Mouse (Mus musculus): ENCODE results near the gene Sptbn2.

The Sptbn2 gene

DNA sequence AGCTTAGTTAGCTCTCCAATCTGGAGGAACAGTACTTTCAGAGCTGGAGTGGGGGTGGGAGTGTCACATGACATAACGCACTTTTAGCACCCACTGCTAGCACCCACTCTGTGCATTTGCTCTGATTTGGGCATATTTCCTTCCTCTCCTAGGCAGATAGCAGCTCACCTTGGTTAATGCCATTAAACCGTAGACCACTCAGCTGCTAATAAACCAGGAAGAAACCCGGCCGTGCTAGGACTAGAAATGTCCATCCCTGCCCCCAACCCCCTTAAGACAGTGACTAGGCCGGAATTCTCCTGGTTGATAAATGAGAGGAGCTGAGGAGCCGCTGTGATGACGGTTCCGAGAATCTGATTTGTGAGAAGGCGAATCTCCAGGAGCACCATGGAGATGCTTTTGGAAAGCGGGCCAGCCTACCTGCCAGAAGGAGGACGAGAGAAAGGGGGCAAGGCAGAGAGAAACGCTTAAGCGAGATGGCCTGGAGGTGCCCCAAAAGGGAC is at the start of gene Sptbn2:
Gene Sptbn2, plus strand, starts transcription at position 70 of the 503 bp plus-strand sequence.
- DNase-seq (ENCODE audit: low read depth, low spot score), result peak; percentile 51

DNA sequence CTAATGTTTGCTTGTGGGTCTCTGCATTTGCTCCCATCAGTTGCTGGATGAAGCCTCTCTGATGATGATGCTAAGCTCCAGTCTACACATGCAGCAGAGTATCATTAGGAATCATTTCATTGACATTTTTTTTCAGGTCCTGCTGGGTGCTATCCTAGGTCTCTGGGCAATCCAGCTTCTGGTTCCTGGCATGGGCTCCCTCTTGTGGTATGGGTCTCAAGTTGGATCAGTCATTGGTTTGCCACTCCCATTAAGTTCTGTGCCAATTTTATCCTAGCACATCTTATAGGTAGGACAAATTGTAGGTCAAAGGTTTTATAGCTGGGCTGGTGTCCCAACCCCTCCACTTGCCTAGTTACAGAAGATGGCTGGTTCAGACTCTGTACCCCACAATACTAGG is 44.2 kb upstream of the Sptbn2 start:
- DNase-seq (ENCODE audit: low read depth, low spot score), result no peak

DNA sequence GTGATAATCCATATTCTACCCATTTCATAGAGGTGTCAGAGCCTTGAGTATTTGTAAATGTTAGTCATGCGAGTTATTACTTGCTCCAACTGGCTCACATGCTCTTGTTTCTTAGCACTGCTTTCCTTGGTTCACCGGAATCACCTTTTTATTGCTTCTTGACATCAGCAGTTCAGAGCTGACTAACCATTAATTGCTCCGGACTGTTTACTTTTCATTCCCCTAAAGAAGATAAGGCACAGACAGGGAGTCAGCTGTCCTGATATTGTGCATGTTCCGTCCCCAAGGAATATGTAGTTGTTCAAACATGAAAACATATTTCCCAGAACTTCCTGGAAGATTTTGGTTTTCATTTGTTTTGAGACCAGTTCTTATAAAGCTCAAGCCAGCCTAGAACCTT is 40.2 kb upstream of the Sptbn2 start:
- DNase-seq (ENCODE audit: low read depth, low spot score), result no peak

DNA sequence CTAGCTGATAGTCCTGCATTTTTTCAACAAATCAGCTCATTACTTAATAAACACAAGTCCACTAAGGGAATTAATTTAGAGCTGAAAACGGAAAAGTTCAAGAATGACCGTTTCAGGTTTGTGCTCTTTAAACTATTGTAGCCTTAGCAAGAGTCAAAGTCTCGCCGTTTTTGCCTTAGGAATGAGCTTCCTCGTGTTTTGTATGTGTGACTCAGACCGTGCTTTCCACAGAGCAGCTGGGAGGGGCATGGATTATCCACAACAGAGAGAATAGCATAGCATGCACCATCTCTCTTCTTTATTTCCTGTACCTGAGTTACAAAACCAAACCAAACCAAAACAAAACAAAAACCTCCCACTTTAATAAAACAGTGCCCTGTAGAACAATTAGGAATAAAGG is 38.6 kb upstream of the Sptbn2 start:
- DNase-seq (ENCODE audit: low read depth, low spot score), result no peak

DNA sequence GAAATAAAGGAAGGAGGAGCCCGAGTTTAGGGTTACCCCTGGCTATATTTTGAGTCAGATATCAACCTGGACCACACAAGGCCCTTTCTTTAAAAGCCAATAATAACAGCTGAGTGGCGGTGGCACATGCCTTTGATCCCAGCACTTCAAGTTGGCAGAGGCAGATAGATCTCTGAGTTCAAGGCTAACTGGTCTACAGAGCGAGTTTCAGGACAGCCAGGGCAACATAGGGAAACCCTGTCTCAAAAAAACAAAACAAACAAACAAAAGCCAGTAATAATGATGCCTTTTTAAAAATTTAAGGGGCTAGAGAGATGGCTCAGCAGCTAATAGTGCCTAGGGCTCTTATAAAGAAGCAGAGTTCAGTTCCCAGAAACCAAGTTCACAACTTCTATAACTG is 16.6 kb upstream of the Sptbn2 start:
- no peak for DNase-seq (ENCODE audit: low read depth, low spot score)

DNA sequence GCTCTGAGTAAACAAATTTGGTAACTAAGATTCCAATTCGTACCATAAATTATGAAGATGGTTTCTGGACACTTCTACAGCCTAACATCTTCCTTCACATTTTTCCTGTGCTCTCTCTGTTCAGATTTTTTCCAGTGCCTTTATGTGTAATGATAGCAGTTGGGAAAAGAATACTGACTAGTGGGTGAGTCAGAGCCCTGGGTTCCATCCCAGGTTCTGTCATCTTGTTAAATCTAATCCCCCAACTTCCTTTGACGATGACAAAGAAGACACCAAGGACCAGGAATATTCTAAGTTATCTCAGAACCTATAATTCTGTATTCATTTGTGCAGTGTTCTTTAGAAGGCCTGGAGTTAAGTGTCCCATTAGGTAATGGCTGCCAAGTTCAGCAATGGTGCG is 13.8 kb upstream of the Sptbn2 start:
- DNase-seq (ENCODE audit: low read depth, low spot score), result no peak

DNA sequence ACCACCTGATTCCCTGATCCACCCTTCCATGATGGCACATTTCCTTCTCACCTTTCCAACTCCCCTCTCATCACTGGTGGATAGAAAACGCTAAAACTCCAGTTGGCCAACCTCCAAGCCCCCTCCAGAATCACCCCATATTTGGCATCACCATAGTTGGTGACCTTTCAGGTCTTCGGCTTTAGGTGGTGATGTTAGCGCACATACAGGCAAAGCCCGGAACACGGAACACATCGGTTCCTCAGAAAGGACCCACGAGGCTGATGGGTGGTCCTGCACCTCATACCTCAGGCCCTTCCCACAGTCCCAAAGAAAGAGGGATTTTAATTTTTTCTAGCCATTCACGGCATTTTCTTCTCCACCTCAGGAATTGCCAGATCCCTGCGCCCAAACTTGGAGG is 13.2 kb upstream of the Sptbn2 start:
- no peak for DNase-seq (ENCODE audit: low read depth, low spot score)

DNA sequence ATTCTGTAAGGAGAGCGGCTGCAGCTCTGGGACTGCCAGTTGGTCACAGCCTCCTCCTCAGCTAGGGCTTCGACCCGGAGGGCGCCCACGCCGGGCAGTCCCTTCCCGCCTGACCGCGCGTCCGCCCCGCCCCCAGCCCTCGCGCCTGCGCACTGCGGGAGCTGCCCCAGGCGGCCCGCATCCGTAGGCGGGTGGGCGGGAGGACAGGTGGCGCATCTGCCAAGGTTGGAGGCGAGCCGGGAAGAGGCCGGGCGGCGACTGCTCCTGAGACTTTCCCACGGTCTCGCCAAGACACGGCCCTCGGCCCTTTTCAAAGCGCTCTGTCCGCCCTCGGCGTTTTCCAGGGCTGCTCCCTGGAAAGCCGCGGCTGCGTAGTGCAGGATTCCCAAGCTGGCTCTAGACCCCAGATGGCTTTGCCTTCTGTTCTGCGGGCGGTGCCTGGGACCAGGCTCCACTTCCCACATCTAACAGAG is 12.7 kb upstream of the Sptbn2 start, which contains the start of gene Gm960:
Gene Gm960, minus strand, starts transcription at position 464 of the 473 bp plus-strand sequence.
- peak; percentile 57 for DNase-seq (ENCODE audit: low read depth, low spot score)

DNA sequence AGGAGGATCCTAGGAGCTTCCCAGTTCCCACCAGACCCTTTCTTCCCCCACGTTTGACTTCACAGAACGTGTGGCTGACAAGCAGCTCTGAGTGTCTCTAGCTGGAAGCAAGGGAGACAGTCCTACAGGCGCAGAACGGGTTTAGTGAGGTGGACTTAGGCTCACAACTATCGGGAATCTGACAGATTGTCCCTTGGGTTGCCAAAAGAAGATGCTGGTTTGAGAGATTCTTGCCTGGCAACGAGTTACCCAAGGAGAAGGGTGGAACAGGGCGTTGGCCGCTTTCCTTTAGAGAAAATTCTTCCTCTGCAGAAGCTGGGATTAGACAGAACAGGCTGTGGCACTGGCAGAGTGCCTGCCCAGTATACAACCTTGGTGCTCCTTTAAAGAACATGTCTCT is 12.1 kb upstream of the Sptbn2 start:
- no peak for DNase-seq (ENCODE audit: low read depth, low spot score)

DNA sequence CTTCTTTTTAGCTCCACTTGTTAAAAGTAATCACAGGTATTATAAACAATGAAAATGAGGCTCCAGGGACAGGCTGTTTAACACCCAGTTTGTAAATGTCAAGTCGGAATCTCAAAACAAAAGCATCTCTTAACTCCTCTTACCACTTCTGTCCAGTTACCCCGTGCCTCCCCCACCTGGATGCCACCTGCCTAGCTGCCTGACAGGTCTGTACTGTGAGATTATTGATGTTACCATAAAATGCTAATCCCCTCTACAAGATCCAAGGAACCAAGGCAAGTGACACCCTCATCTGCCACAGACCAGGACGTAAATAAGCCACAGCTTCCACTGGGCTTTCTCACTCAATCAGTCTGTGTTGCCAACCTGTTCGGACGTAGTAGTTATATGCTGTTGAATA is 11.1 kb upstream of the Sptbn2 start:
- DNase-seq (ENCODE audit: low read depth, low spot score), result no peak

DNA sequence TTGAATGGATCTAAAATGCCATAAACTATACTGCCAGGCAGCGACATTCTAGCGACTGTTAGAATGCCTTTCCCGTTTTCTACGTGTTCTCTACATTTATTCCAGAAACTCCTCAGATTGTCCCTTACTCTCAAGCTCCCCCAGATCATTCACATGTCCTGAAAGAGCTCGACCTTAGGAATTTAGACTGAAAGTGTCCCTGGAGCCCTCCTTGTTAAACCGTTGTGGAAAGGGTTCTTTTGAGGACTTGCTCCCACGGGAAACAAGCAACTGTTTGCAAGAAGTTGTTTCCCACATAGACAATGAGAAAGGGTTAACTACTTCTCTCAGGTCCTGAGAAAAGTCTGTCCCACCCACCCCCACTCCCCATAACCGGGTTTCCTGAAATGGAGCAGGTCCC is 10.3 kb upstream of the Sptbn2 start:
- no peak for DNase-seq (ENCODE audit: low read depth, low spot score)

DNA sequence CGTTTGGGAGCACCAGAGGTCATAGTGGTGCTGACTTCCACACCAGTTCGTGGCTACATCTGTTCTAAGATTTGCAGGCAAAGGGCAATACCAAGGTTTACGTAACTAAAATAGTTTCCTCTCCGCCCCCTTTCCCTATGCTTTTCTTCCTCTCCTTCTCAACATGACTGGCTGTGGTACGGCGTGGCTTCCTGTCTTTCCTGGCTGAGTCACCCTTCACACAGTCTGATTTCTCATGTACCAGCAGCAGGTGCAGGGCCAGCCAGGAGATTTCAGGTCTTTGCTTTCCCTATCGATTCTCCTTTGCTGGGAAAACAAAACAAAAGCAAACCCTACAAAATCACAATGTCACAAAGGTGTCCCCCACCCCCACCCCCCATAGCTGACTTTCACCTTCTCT is 9.7 kb upstream of the Sptbn2 start:
- DNase-seq (ENCODE audit: low read depth, low spot score), result no peak

DNA sequence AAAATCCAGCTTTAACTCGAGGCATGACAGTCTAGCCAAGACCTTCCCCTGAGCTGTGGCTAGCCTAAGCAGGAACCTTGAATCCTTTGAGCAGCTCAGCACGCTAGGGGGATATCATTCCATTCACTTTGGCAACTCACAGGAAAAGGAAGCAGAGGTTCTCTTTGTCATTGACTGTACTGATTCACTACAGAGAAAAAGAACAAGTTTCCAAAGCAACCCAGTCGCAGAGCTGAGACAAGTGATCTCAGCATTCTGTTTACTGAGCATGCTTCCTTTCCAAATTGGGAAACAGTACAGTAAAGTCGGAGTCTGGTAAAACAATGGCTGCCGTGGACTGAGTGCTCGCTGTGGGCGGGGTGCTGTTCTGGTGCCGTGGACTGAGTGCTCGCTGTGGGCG is 2.2 kb upstream of the Sptbn2 start:
- DNase-seq (ENCODE audit: low read depth, low spot score), result no peak

DNA sequence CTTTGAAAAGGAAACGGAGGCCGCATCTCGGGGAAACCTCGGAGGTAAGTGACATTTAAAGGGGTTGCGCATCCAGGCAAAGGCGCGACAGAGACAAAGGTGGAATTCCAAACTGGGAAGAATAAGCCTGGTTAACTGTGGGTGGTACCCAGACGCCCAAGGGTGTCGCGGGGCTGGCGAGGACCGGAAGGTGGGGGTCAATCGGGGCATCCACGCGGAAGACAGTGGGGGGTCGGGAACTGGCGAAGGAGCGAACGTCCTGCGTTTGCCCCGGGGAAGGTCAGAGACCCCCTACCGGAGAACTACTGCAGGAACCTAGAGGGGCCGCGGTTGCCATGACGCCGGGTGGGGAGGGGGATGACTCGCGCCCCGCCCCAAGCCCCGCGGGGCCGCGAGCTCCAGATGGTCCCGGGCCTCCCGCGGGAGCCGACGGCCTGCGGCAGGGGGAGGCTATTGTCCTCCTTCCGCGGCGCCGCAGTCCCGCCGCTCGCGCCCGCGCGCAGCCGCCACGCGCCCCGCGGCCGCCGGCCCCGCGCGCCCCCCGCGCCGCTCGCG is 711 bp downstream of the Sptbn2 start:
- DNase-seq (ENCODE audit: low read depth, low spot score), result no peak

DNA sequence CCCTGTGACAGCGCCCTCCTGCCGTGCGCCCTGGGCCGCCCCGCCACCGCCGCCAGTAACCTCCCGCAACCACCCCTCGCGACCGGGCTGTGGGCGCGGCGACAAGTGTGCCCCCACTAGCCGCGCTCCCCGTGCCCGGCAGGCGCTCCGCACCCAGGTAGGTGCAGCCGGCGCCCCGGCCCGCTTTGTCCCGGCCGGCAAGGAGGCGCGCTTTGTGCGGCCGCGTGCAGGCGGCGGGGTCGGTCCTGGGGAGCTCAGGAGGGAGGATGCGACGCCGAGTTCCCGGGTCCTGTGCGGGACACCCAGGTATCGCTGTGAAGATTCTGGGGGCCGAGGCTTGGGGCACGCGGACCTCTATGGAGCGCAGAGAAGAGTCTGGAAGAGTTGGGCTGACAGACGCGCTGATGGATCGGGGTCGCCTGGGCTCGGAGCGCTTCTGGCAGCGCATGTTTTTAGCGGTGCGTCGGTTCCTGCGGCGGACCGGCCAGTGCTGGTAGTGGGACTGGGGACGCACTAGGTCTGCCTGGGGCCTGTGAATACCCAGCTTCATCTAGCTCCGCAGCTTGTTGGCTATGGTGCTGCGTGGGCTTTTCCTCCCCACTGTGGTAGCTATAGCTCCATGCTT is 1.3 kb downstream of the Sptbn2 start:
- DNase-seq (ENCODE audit: low read depth, low spot score), result no peak

DNA sequence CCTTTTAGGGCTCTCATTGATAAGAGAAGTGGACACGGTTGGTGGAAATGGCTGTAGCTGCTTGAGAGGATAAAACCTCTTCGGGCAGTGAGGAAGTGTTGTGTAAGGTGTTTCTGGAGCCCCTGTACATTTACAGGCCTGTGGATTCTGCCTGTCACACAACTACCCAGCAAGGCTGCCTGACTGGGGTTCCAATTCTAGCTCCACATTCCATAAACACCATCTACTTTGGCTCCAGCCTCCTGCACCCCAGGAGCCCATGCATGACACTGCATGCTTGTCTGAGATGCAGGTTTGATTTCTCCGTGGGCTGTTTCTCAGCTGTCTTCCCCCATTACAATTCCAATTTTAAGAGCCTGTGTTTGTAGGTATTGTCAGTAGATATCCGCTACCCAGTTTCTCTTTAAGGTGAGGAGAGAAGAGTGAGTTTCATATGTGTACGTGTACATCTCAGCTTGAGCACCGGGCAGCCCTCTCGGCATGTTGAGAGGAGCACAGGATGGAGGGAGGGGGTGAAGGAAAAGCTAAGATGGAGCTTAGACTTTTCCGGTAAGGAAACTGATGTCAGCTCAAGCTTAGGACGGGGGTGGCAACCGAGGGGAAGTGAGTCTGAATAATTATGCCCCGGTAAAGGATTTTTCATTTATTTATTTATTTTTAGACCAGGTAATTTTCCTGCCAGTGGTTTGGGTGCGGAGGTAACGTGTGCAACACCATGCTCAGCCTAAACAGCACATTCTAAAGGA is 2.0 kb downstream of the Sptbn2 start:
- no peak for DNase-seq (ENCODE audit: low read depth, low spot score)

DNA sequence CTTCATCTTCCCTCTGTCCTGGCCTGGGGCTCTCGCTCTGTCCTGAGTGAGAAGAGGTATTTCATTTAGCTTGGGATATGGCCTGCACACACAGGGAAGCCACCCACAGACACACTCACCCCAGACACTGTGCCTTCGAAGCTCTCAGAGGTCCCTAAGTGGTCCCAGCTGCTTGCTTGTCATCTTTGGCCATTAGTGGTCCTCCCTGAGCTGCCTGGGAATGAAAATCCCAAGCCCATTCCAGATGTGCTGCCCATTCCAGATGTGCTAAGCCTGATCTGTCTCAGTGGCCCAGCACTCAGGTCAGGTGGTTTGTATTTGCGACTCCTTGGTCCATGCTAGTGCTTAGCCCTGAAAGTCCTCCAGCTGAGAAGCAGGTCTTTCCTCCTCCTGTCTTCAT is 2.9 kb downstream of the Sptbn2 start:
- DNase-seq (ENCODE audit: low read depth, low spot score), result no peak

DNA sequence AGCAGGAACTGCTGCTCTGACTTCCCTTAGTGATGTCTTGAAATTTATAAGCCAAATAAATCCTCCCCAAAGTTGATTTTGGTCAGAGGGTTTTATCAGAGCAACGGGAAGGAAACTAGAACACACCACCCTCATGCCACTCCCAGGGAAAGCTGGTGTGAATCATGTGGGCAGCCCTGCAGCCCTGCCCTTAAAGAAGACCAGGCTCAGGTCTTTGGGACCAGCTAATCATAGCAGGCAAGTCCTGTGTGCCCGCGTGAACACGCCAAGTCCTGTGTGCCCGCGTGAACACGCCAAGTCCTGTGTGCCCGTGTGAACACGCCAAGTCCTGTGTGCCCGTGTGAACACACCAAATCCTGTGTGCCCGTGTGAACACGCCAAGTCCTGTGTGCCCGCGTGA is 5.8 kb downstream of the Sptbn2 start:
- no peak for DNase-seq (ENCODE audit: low read depth, low spot score)

DNA sequence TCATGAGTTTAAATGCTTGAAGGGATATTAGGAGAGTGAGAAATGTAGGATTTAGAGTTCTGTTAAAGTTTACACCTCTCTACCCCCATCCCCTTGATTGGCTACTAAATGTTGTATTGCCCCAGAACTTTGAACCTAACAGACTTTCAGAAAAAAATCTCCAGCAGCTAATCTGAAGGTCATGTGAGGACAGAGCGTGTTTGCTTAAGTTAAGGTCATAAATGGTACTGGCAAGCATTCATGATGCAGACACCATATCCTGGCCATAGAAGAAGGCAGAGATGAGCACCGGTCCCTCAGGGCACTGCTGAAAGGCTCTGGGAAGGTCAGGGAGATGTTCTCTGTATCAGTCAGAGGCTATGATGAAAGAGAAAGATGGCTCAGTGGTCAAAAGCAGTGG is 6.3 kb downstream of the Sptbn2 start:
- DNase-seq (ENCODE audit: low read depth, low spot score), result no peak

DNA sequence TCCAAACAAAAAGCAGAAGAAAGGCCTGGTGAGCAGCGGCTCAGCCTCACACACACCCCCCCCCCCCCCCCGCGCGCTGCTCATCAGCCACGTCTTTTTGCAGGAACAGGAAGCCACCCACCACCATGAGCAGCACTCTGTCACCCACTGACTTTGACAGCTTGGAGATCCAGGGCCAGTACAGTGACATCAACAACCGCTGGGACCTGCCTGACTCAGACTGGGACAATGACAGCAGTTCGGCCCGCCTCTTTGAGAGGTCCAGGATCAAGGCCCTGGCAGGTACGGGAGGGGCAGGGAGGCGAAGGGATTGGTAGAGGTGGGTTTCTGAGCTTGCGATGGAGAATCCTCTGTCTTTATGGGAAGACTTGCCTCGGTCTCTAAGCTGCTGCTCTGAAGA is 7.7 kb downstream of the Sptbn2 start:
- DNase-seq (ENCODE audit: low read depth, low spot score), result no peak

DNA sequence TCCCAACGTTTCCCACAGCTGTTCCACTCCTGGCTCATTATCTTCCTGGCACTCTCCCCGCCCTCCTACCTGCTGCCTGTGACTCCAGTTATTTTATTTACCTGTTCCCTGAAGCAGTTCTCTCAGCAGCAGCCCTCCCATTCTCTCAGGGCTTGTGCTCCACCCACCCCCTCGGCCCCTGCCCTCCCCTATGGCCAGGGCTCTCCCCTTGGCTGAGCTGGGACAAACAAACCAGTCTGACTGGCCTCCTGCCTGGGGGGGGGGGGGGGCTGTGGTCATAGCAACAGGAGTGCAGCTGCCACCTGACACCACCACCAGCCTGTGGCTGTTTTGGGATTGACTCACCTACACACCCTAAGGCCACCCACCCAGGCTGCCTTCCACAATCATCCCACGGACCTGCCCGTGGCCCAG is 8.4 kb downstream of the Sptbn2 start:
- no peak for DNase-seq (ENCODE audit: low read depth, low spot score)

DNA sequence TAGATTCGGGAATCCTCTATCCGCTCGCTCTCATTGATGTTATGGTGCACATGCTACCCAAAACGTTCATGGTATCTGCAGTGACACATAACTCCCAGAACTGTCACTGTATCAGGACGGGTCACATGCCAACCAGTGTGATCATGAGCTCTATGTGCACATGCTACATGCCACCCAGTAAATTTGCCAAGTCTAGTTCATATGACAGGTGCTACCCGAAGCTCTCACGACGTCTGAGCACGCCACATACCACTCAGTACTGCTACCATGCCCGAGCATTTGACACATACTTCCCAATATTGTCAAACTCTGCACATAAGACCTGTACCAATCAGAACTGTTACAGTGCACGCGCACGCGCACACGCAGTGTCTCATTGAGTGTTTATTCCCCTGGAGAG is 9.1 kb downstream of the Sptbn2 start:
- DNase-seq (ENCODE audit: low read depth, low spot score), result no peak

DNA sequence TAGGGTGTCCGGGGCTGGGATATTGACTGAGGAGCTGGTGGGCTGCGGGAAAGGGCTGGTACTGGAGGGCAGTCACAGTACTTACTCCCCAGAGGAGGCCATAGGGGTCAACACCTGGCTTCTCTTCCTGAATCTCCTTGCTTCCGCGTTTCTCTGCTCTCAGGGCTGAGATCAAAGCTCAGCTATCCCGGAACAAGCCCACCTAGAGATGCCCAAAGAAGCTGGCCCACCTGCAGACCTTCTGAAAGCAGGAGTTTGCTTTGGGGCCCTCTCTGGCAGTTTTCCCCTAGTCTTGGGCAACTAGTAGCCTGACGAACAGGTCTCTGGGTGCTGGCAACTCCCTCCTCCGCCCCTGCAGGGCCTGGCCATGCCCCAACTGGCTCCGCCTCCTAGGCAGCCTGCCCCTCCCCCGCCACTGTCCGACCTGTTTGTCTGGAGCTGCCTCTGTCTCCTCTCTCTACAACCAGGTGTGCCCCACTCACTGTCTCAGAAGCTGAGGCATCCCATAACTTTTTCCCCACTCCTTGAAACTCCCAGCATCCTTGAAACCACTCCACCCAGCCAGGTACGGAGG is 9.8 kb downstream of the Sptbn2 start:
- no peak for DNase-seq (ENCODE audit: low read depth, low spot score)
